In genomic region chr4:118589733-118590130, GRCm38 (mm10) we compare ENCODE assay signal across 16 mouse cellular contexts. TPM values are rescaled to one million over a fixed set of nuclear protein-coding genes. Genes with fewer than 3 reads are reported as not detected.
DNase-seq lines count a peak whose midpoint lies in the region; ATAC-seq and TF ChIP-seq lines count a peak whose summit lies in the region.
"Had no signal": no experiment of that assay in that cellular context is flagged by ENCODE, and none has a peak within 500 bp of the region (broad histone marks: within the 10 kb centered on the region; RNA-seq: fewer than 3 reads in every experiment).

No protein-coding gene starts in this region.

- no peaks in the 10 kb centered on the region for H3K4me1 ChIP-seq in heart, embryonic 11.5 days (ENCODE audit: control insufficient read depth, insufficient read depth, low read length)
- H3K4me1 ChIP-seq in hindbrain, embryonic 15.5 days (replicated peaks), result peaks cover 20% of the 10 kb centered on the region
- no peaks in the 10 kb centered on the region for H3K4me1 ChIP-seq in neural tube, embryonic 12.5 days
- H3K4me1 ChIP-seq in thymus, adult 2 months (replicated peaks; ENCODE audit: control insufficient read depth, insufficient read depth, low read length), result no peaks in the 10 kb centered on the region
- H3K4me1 ChIP-seq: liver, embryonic 12.5 days had no signal

- no peaks in the 10 kb centered on the region for H3K36me3 ChIP-seq in heart, embryonic 11.5 days (ENCODE audit: control insufficient read depth, insufficient read depth, low read length)
- no peaks in the 10 kb centered on the region for H3K36me3 ChIP-seq in hindbrain, embryonic 15.5 days
- H3K36me3 ChIP-seq in neural tube, embryonic 12.5 days, result no peaks in the 10 kb centered on the region
- no peaks in the 10 kb centered on the region for H3K36me3 ChIP-seq in thymus, adult 2 months (ENCODE audit: control insufficient read depth, insufficient read depth, low read length)
- H3K36me3 ChIP-seq: liver, embryonic 12.5 days had no signal

- H3K27me3 ChIP-seq in heart, embryonic 11.5 days (ENCODE audit: control insufficient read depth, insufficient read depth, low read length), result no peaks in the 10 kb centered on the region
- no peaks in the 10 kb centered on the region for H3K27me3 ChIP-seq in hindbrain, embryonic 15.5 days
- no peaks in the 10 kb centered on the region; the same call in 1 of the 2 replicates for H3K27me3 ChIP-seq in neural tube, embryonic 12.5 days (replicated peaks)
- H3K27me3 ChIP-seq in thymus, adult 2 months (ENCODE audit: control insufficient read depth, insufficient read depth, low read length), result no peaks in the 10 kb centered on the region

- 6% methylated on average over 7 of the region's 7 CpGs for WGBS in heart, embryonic 11.5 days (ENCODE audit: insufficient replicate concordance)
- 5% methylated on average over 7 of the region's 7 CpGs for WGBS in hindbrain, embryonic 15.5 days
- 12% methylated on average over 7 of the region's 7 CpGs for WGBS in neural tube, embryonic 12.5 days
- WGBS in thymus, adult 2 months, result 39% methylated on average over 7 of the region's 7 CpGs

- H3K9me3 ChIP-seq in heart, embryonic 11.5 days (replicated peaks; ENCODE audit: control insufficient read depth, low read length), result no peaks in the 10 kb centered on the region
- no peaks in the 10 kb centered on the region for H3K9me3 ChIP-seq in hindbrain, embryonic 15.5 days
- H3K9me3 ChIP-seq in neural tube, embryonic 12.5 days, result no peaks in the 10 kb centered on the region
- H3K9me3 ChIP-seq: liver, embryonic 12.5 days had no signal

- TF ChIP-seq CTCF in thymus, adult 2 months (IDR thresholded peaks at IDR 0.05; ENCODE audit: borderline replicate concordance, control insufficient read depth, extremely low read depth, insufficient read depth, low read length, poor library complexity), result no peak

- peak overlapping the region; percentile 27; the same call in 1 of the 2 replicates for H3K4me2 ChIP-seq in heart, embryonic 11.5 days
- peak overlapping the region; percentile 29 for H3K4me2 ChIP-seq in hindbrain, embryonic 15.5 days
- H3K4me2 ChIP-seq in neural tube, embryonic 12.5 days (replicated peaks), result peak overlapping the region; percentile 20; the same call in 1 of the 2 replicates
- H3K4me2 ChIP-seq: liver, embryonic 12.5 days had no signal

- DNase-seq in heart, postnatal 36 days, result no peak
- DNase-seq in embryo, embryonic 10 days (ENCODE audit: low spot score), result peak; percentile 51
- no peak for DNase-seq in thymus, adult 2 months
- no peak for DNase-seq in layer of hippocampus, postnatal 25 days (ENCODE audit: extremely low spot score in 1 of 2, low spot score in 1 of 2)
- DNase-seq in lung, postnatal 14 days, result no peak
- DNase-seq: cerebellum, adult 9-10 months; gastrocnemius, postnatal 36 days; heart, postnatal 10 days; lung, postnatal 36 days had no signal

- H3K27ac ChIP-seq in heart, embryonic 11.5 days (ENCODE audit: low read depth, low read length), result no peak overlapping the region
- peak overlapping the region; percentile 50 for H3K27ac ChIP-seq in hindbrain, embryonic 15.5 days (replicated peaks)
- no peak overlapping the region for H3K27ac ChIP-seq in neural tube, embryonic 12.5 days
- no peak overlapping the region for H3K27ac ChIP-seq in thymus, adult 2 months (ENCODE audit: control insufficient read depth, insufficient read depth, low read length)
- H3K27ac ChIP-seq: liver, embryonic 12.5 days had no signal

- TF ChIP-seq POLR2A in thymus, adult 2 months (IDR thresholded peaks at IDR 0.05; ENCODE audit: control insufficient read depth, extremely low read depth, insufficient read depth, low read length, poor library complexity), result no peak

- intact Hi-C loops in heart, postnatal 36 days (cut with DNase I), result no loop called here

- no peak for ATAC-seq in heart, embryonic 11.5 days (replicated peaks; ENCODE audit: insufficient number of reproducible peaks, low FRiP score, low TSS enrichment)
- peak; percentile 37; the same call in 1 of the 2 replicates for ATAC-seq in hindbrain, embryonic 15.5 days (ENCODE audit: low FRiP score, low read depth)
- ATAC-seq in neural tube, embryonic 12.5 days (ENCODE audit: low FRiP score, low read depth), result no peak
- ATAC-seq: liver, embryonic 12.5 days; Patski had no signal

- no peak overlapping the region for H3K4me3 ChIP-seq in heart, embryonic 11.5 days (ENCODE audit: low read depth, low read length)
- H3K4me3 ChIP-seq in hindbrain, embryonic 15.5 days, result no peak overlapping the region
- H3K4me3 ChIP-seq in neural tube, embryonic 12.5 days, result no peak overlapping the region
- H3K4me3 ChIP-seq in thymus, adult 2 months (ENCODE audit: control insufficient read depth, insufficient read depth, low read length), result no peak overlapping the region
- H3K4me3 ChIP-seq: erythroblast, embryonic 14.5 days; liver, embryonic 12.5 days had no signal

- no peak overlapping the region for H3K9ac ChIP-seq in heart, embryonic 11.5 days (ENCODE audit: low read depth, low read length)
- no peak overlapping the region for H3K9ac ChIP-seq in hindbrain, embryonic 15.5 days
- no peak overlapping the region for H3K9ac ChIP-seq in neural tube, embryonic 12.5 days
- H3K9ac ChIP-seq: liver, embryonic 12.5 days had no signal

RNA-seq across cellular contexts. Expression of gene Cfap57, which starts 30.8 kb away (rescaled TPM):
- 1.2 and 1.5 TPM in 2 replicates for polyA plus RNA-seq in heart, embryonic 11.5 days (2014; fragmentation: Nextera tagmentation; extraction: Ambion mirVana)
- under 1 TPM in 1 of 2 experiments, not detected in 1; 0.05 TPM for total RNA-seq in heart, postnatal 36 days (2021)
- 1.5 and 2.0 TPM in 2 replicates for polyA plus RNA-seq in hindbrain, embryonic 15.5 days (2015; fragmentation: Nextera tagmentation; extraction: Ambion mirVana)
- 1.2 and 1.3 TPM in 2 replicates for polyA plus RNA-seq in neural tube, embryonic 12.5 days (2016; fragmentation: Nextera tagmentation; extraction: Ambion mirVana)
- polyA plus RNA-seq in thymus, adult 2 months (2012; rRNA removed), result 0.05 TPM in 2 replicates
- under 1 TPM; 0.47 to 0.71 TPM for total RNA-seq in layer of hippocampus, postnatal 25 days (2021)
- total RNA-seq: gastrocnemius, postnatal 36 days had no signal
- polyA plus RNA-seq: C2C12 had no signal

RNA-seq across cellular contexts. Expression of gene Ebna1bp2, which starts 30.9 kb away (rescaled TPM):
- 106 and 111 TPM in 2 replicates for polyA plus RNA-seq in heart, embryonic 11.5 days (2014; fragmentation: Nextera tagmentation; extraction: Ambion mirVana)
- 10 to 100 TPM; 38.0 to 39.1 TPM for total RNA-seq in heart, postnatal 36 days (2021)
- 87.3 and 96.5 TPM in 2 replicates for polyA plus RNA-seq in hindbrain, embryonic 15.5 days (2015; fragmentation: Nextera tagmentation; extraction: Ambion mirVana)
- 151 and 158 TPM in 2 replicates for polyA plus RNA-seq in neural tube, embryonic 12.5 days (2016; fragmentation: Nextera tagmentation; extraction: Ambion mirVana)
- polyA plus RNA-seq in thymus, adult 2 months (2012; rRNA removed), result 29.7 and 32.1 TPM in 2 replicates
- 10 to 100 TPM; 56.0 to 65.6 TPM for total RNA-seq in layer of hippocampus, postnatal 25 days (2021)

RNA-seq across cellular contexts. Expression of gene Tmem125, which starts 45.9 kb away (rescaled TPM):
- 0.16 and 0.45 TPM in 2 replicates for polyA plus RNA-seq in heart, embryonic 11.5 days (2014; fragmentation: Nextera tagmentation; extraction: Ambion mirVana)
- under 1 TPM in 1 of 2 experiments, not detected in 1; 0.33 TPM for total RNA-seq in heart, postnatal 36 days (2021)
- 0.18 and 0.22 TPM in 2 replicates for polyA plus RNA-seq in hindbrain, embryonic 15.5 days (2015; fragmentation: Nextera tagmentation; extraction: Ambion mirVana)
- 0.23 TPM in 1 of 2 replicates, not detected in the other for polyA plus RNA-seq in neural tube, embryonic 12.5 days (2016; fragmentation: Nextera tagmentation; extraction: Ambion mirVana)
- 1.7 and 2.1 TPM in 2 replicates for polyA plus RNA-seq in thymus, adult 2 months (2012; rRNA removed)
- total RNA-seq in layer of hippocampus, postnatal 25 days (2021), result 10 to 100 TPM; 10.4 to 12.3 TPM
- total RNA-seq: gastrocnemius, postnatal 36 days had no signal
- polyA plus RNA-seq: C2C12; erythroblast, embryonic 14.5 days had no signal
